Mouse (Mus musculus): Measurements from ENCODE around the gene Pkd1. TPM values are rescaled to one million over a fixed set of nuclear protein-coding genes. Genes with fewer than 3 reads are reported as not detected.
A peak's percentile ranks its signal among the peaks of the same experiment; 100 is the strongest.

Pkd1 gene
- polyA plus RNA-seq, 1 experiment from 2014 or later, result 26.3 TPM

GRCm38 (mm10) chr17:24644875-24645721, 95.5 kb downstream of the Pkd1 start:
- H3K4me3 ChIP-seq (ENCODE audit: low read depth, low read length), result peak overlapping the region; percentile 30
- H3K9ac ChIP-seq (replicated peaks; ENCODE audit: low read depth), result peak overlapping the region; percentile 34; the same call in 1 of the 2 replicates
- WGBS, result 51% methylated on average over 9 of the region's 9 CpGs
- peak overlapping the region; percentile 46 for H3K4me2 ChIP-seq (replicated peaks; ENCODE audit: low read depth, low read length)
- H3K36me3 ChIP-seq (ENCODE audit: insufficient read depth, low read length), result peaks cover 20% of the 10 kb centered on the region
- H3K27me3 ChIP-seq (replicated peaks; ENCODE audit: insufficient read depth, low read length), result no peaks in the 10 kb centered on the region
- no peaks in the 10 kb centered on the region for H3K9me3 ChIP-seq (ENCODE audit: low read length)
- peaks cover 24% of the 10 kb centered on the region for H3K4me1 ChIP-seq (ENCODE audit: insufficient read depth, low read depth, low read length)
- ATAC-seq (peak; percentile 72), DNase-seq (ENCODE audit: low spot score) (peak; percentile 70)
- peak; percentile 86 for TF ChIP-seq EP300 (IDR thresholded peaks at IDR 0.05)
- no peak for TF ChIP-seq CTCF (IDR thresholded peaks at IDR 0.05)
- H3K27ac ChIP-seq (ENCODE audit: low read length), result peak overlapping the region; percentile 92

DNA sequence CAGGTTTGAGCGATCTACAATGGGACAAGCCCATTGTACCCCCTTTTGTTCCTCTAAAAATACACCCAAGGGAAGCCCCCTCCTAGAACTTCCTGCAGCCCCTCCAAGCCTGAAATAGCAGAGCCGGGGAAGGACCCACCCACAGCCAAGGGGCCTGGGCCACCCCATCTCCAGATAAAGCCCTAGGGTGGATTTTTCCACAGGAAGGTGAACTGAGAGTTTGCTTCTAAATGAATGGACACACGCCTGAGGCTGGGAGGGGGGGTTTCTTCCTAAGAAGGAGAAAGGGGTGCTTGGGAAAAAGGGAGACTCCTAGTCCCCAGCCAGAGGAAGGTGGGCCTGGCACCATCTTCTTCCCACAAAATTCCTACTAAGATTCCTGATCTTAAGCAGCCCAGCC, 96.3 kb downstream of the Pkd1 start:
- H3K9ac ChIP-seq (replicated peaks; ENCODE audit: low read depth), result peak overlapping the region; percentile 32; the same call in 1 of the 2 replicates
- H3K4me3 ChIP-seq (ENCODE audit: low read depth, low read length), result no peak overlapping the region
- peaks cover 30% of the 10 kb centered on the region for H3K4me1 ChIP-seq (ENCODE audit: insufficient read depth, low read depth, low read length)
- ATAC-seq (no peak; the same call in 1 of the 2 replicates), DNase-seq (ENCODE audit: low spot score) (no peak)
- WGBS, result 71% methylated on average over 3 of the region's 3 CpGs
- peak; percentile 62 for TF ChIP-seq EP300 (IDR thresholded peaks at IDR 0.05)
- no peak for TF ChIP-seq CTCF (IDR thresholded peaks at IDR 0.05)
- H3K27me3 ChIP-seq (replicated peaks; ENCODE audit: insufficient read depth, low read length), result no peaks in the 10 kb centered on the region
- H3K36me3 ChIP-seq (ENCODE audit: insufficient read depth, low read length), result peaks cover 12% of the 10 kb centered on the region
- H3K4me2 ChIP-seq (replicated peaks; ENCODE audit: low read depth, low read length), result peak overlapping the region; percentile 46; the same call in 1 of the 2 replicates
- no peaks in the 10 kb centered on the region for H3K9me3 ChIP-seq (ENCODE audit: low read length)
- peak overlapping the region; percentile 92 for H3K27ac ChIP-seq (ENCODE audit: low read length)

Small RNAs within 50 kb of the gene (microRNA-seq; reads per million reads assigned to microRNA genes)
- not detected for gene Gm24589

Other genes starting within 250 kb of the Pkd1 start
- gene Abca17, start 198.8 kb upstream of the Pkd1 start, polyA plus RNA-seq (2015; fragmentation: Nextera tagmentation; extraction: Ambion mirVana), result 1.5 and 1.7 TPM in 2 replicates
- 66.4 and 71.5 TPM in 2 replicates for gene Abca3, start 197.9 kb upstream of the Pkd1 start, polyA plus RNA-seq (2015; fragmentation: Nextera tagmentation; extraction: Ambion mirVana)
- gene Rnps1, start 135.3 kb upstream of the Pkd1 start, polyA plus RNA-seq (2015; fragmentation: Nextera tagmentation; extraction: Ambion mirVana), result 99.6 and 109 TPM in 2 replicates
- 81.7 and 92.6 TPM in 2 replicates for gene Eci1, start 123.2 kb upstream of the Pkd1 start, polyA plus RNA-seq (2015; fragmentation: Nextera tagmentation; extraction: Ambion mirVana)
- 1.1 and 1.4 TPM in 2 replicates for gene Dnase1l2, start 106.7 kb upstream of the Pkd1 start, polyA plus RNA-seq (2015; fragmentation: Nextera tagmentation; extraction: Ambion mirVana)
- gene E4f1, start 79.5 kb upstream of the Pkd1 start, polyA plus RNA-seq (2015; fragmentation: Nextera tagmentation; extraction: Ambion mirVana), result 15.7 and 17.5 TPM in 2 replicates
- 40.4 and 42.5 TPM in 2 replicates for gene Pgp, start 79.4 kb upstream of the Pkd1 start, polyA plus RNA-seq (2015; fragmentation: Nextera tagmentation; extraction: Ambion mirVana)
- gene Bricd5, start 76.0 kb upstream of the Pkd1 start, polyA plus RNA-seq (2015; fragmentation: Nextera tagmentation; extraction: Ambion mirVana), result not detected in 2 replicates
- 13.0 and 14.4 TPM in 2 replicates for gene Mlst8, start 70.8 kb upstream of the Pkd1 start, polyA plus RNA-seq (2015; fragmentation: Nextera tagmentation; extraction: Ambion mirVana)
- 0.15 and 0.33 TPM in 2 replicates for gene Caskin1, start 61.2 kb upstream of the Pkd1 start, polyA plus RNA-seq (2015; fragmentation: Nextera tagmentation; extraction: Ambion mirVana)
- gene Traf7, start 21.9 kb upstream of the Pkd1 start, polyA plus RNA-seq (2015; fragmentation: Nextera tagmentation; extraction: Ambion mirVana), result 65.3 and 66.8 TPM in 2 replicates
- gene Rab26, start 15.6 kb upstream of the Pkd1 start, polyA plus RNA-seq (2015; fragmentation: Nextera tagmentation; extraction: Ambion mirVana), result 1.2 and 1.3 TPM in 2 replicates
- 31.7 and 32.8 TPM in 2 replicates for gene Tsc2, start 82.8 kb downstream of the Pkd1 start, polyA plus RNA-seq (2015; fragmentation: Nextera tagmentation; extraction: Ambion mirVana)
- 13.6 and 13.8 TPM in 2 replicates for gene Nthl1, start 82.8 kb downstream of the Pkd1 start, polyA plus RNA-seq (2015; fragmentation: Nextera tagmentation; extraction: Ambion mirVana)
- 316 and 341 TPM in 2 replicates for gene Slc9a3r2, start 100.5 kb downstream of the Pkd1 start, polyA plus RNA-seq (2015; fragmentation: Nextera tagmentation; extraction: Ambion mirVana)
- 8.6 and 10.3 TPM in 2 replicates for gene Npw, start 108.6 kb downstream of the Pkd1 start, polyA plus RNA-seq (2015; fragmentation: Nextera tagmentation; extraction: Ambion mirVana)
- 10.5 and 11.9 TPM in 2 replicates for gene Zfp598, start 119.9 kb downstream of the Pkd1 start, polyA plus RNA-seq (2015; fragmentation: Nextera tagmentation; extraction: Ambion mirVana)
- gene Syngr3, start 140.1 kb downstream of the Pkd1 start, polyA plus RNA-seq (2015; fragmentation: Nextera tagmentation; extraction: Ambion mirVana), result 0.19 and 0.33 TPM in 2 replicates
- gene Gfer, start 146.3 kb downstream of the Pkd1 start, polyA plus RNA-seq (2015; fragmentation: Nextera tagmentation; extraction: Ambion mirVana), result 26.1 and 29.0 TPM in 2 replicates
- gene Noxo1, start 146.4 kb downstream of the Pkd1 start, polyA plus RNA-seq (2015; fragmentation: Nextera tagmentation; extraction: Ambion mirVana), result 5.0 and 5.3 TPM in 2 replicates
- 26.8 and 33.4 TPM in 2 replicates for gene Tbl3, start 157.8 kb downstream of the Pkd1 start, polyA plus RNA-seq (2015; fragmentation: Nextera tagmentation; extraction: Ambion mirVana)
- not detected in 2 replicates for gene Rnf151, start 168.2 kb downstream of the Pkd1 start, polyA plus RNA-seq (2015; fragmentation: Nextera tagmentation; extraction: Ambion mirVana)
- 755 and 834 TPM in 2 replicates for gene Rps2, start 168.3 kb downstream of the Pkd1 start, polyA plus RNA-seq (2015; fragmentation: Nextera tagmentation; extraction: Ambion mirVana)
- gene Ndufb10, start 174.6 kb downstream of the Pkd1 start, polyA plus RNA-seq (2015; fragmentation: Nextera tagmentation; extraction: Ambion mirVana), result 205 and 206 TPM in 2 replicates
- 0.19 and 0.31 TPM in 2 replicates for gene Rpl3l, start 178.0 kb downstream of the Pkd1 start, polyA plus RNA-seq (2015; fragmentation: Nextera tagmentation; extraction: Ambion mirVana)
- gene Msrb1, start 186.8 kb downstream of the Pkd1 start, polyA plus RNA-seq (2015; fragmentation: Nextera tagmentation; extraction: Ambion mirVana), result 59.8 and 61.0 TPM in 2 replicates
- 2.8 TPM in 2 replicates for gene Hs3st6, start 203.2 kb downstream of the Pkd1 start, polyA plus RNA-seq (2015; fragmentation: Nextera tagmentation; extraction: Ambion mirVana)